Mouse (Mus musculus): ENCODE data around the gene Kdm1a.

Kdm1a gene

GRCm38 (mm10) chr4:136601476-136601875 is 1.0 kb downstream of the Kdm1a start:
- DNase-seq, result peak; percentile 53

GRCm38 (mm10) chr4:136600536-136600935 is 2.0 kb downstream of the Kdm1a start:
- DNase-seq, result no peak

- no peak for DNase-seq
Measured at GRCm38 (mm10) chr4:136599869-136600268, 2.7 kb downstream of the Kdm1a start.

DNA sequence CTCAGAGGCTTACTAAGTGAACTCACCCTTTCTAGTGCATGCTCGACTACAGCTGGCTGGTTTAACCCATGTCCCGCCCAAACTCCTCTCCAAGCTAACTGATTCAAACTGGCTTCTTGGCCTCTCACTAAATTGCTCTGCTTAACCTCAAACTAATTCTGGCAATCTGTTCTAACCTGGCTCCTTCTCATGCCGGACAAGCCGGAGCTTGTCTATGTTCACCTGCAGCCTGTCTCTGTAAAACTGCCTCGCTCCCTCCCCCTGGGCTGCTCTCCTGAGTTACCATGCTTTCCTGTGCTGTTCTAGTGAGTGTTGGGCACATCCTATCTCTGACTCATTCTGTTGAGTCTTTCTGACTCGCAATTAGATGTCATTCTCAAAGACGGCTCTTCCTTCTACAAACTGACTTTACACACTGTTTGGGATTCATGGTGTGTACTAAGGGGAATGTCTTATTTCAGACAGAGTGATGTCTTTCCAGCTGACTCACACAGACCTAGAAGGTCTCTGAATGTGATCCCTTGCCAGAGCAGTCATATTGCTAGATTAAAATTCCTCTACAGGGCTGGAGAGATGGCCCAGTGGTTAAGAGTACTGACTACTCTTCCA is 4.2 kb downstream of the Kdm1a start:
- no peak for DNase-seq

GRCm38 (mm10) chr4:136595221-136595620 is 7.3 kb downstream of the Kdm1a start:
- no peak for DNase-seq

- no peak for DNase-seq
Measured at GRCm38 (mm10) chr4:136594006-136594405, 8.5 kb downstream of the Kdm1a start.

GRCm38 (mm10) chr4:136592111-136592510 is 10.4 kb downstream of the Kdm1a start:
- DNase-seq, result no peak

DNA sequence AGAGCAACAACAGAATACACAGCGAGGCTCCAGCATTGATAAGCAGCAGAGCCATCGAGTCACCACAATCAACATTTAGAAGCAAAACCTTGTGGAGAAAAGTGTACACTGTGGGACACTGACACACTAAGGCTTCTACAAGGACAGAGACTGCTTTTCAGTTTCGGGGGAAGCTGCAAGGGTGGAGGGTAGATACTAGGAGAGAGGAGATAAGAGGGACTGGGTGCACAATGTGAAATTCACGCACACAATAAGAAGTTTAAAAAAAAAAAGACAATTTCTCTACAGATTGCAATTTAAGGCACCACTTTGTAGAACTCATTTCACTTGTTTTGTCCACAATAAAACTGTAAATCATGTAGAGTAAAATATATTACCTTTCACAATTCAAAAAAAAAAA is 14.5 kb downstream of the Kdm1a start:
- DNase-seq, result no peak

GRCm38 (mm10) chr4:136587221-136587827 is 15.2 kb downstream of the Kdm1a start:
- no peak for DNase-seq

DNA sequence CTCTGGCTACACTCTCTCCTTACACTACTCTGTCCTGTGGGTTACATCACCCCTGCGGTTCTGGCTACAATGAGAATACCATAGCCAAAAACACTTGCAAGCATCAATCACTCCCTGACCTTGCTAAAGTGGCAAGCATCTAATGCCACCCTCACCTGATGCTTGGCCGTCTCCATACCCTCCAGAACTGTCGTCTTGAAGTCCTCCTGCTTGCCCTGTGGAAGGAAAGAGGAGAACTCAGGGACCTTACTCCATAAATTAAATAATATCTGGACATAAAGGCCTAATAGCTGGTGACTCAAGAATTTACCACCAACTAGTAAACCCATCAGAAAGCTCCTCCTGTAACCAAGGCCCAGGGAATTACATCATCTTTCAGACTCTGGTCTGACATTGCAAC is 20.6 kb downstream of the Kdm1a start:
- no peak for DNase-seq

GRCm38 (mm10) chr4:136569998-136570397 is 32.5 kb downstream of the Kdm1a start:
- no peak for DNase-seq

GRCm38 (mm10) chr4:136568629-136569028 is 33.9 kb downstream of the Kdm1a start:
- no peak for DNase-seq

- peak; percentile 26 for DNase-seq
Measured at GRCm38 (mm10) chr4:136562755-136563154, 39.8 kb downstream of the Kdm1a start.

DNA sequence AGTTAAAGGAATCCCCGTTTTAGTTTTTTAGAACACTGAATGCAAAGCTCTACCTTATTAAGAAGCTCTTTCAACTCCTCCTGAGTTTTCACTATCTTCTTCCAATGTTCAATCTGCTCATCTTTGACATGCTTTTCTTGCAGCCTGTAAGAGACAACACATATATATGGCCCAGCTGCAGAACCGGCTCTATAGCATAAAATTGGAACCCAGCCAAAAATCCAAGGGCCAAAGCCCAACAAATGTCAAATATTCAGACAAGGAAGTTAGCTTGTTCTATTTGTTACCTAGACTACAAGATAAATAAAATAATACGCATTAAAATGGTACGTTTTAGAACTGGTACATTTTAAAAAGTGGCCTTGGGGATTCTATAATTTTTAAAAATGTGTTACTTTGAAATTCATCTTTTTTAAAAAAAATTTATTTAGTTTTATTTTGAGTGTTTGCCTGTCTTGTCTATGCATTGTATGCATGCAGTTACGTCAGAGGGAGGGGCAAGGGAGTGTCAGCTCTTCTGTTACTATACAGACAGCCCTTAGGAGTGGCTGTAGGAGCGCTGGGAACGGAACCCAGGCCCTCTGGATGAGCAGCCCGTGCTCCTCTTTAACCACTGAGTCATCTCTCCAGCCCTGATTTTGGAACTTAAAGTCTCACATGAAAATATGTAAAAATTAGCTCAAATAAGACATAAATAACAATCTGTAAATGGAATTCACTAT is 42.1 kb downstream of the Kdm1a start:
- no peak for DNase-seq

DNA sequence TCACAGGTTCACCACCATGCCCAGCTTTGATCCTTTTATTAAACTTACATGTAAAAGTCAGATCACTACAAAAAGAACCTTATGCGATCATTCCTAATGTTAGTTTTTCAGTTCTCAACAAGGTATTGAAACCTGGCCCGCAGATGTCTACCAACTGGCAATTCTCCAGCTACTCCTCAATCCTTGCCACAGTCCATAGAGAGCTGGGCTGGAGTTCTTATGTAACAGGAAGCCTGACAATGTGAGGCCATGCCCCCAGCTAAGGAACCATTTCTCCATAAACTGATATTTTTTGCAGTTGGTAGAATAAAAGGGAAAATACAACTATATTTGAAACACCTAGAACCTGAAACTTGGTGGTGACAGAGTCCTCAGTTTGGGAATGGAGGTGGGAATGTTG is 42.8 kb downstream of the Kdm1a start:
- DNase-seq, result no peak

DNA sequence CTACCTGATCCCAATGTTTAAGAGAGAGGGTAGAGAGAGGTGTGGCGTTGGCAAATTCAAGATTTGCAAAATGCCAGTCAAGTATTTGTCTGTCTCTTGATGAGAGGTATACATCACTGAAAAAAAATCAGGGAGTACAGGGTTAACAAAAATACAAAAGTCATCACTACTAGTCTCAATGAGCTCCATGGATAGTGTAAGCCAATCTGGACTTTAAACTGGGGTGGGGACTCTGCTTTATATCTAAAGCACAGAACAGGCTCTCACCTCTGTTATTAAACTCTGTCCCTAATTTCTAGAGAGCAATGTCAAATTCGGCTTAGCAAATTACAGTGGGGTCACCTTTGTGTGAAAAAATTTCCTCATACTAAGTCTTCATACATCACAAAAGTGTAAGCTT is 44.9 kb downstream of the Kdm1a start:
- no peak for DNase-seq

- no peak for DNase-seq
Measured at GRCm38 (mm10) chr4:136553108-136553507, 49.4 kb downstream of the Kdm1a start.

- DNase-seq, result peak; percentile 35
Measured at GRCm38 (mm10) chr4:136548381-136548801, 54.1 kb downstream of the Kdm1a start.

DNA sequence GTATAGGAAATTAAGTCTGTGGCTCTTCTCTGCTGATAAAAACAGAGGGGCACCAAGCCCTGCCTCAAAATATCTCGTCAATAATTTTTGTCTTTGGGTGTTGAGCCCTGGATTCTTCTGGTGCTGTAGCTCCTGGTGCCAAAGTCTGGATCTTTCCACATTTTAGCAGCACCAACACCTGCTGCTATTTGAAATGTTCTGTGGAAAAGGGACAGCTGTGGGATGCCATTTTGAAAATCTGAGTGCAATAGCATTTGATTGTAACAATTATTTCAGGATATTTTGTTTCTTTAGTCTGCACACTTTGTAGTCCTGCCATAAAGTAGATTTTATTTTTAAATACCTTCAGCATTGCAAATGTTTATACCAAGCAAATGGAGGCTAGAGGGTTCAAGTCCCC is 54.8 kb downstream of the Kdm1a start:
- no peak for DNase-seq

- no peak for DNase-seq
Measured at GRCm38 (mm10) chr4:136546279-136547045, 56.1 kb downstream of the Kdm1a start.

DNA sequence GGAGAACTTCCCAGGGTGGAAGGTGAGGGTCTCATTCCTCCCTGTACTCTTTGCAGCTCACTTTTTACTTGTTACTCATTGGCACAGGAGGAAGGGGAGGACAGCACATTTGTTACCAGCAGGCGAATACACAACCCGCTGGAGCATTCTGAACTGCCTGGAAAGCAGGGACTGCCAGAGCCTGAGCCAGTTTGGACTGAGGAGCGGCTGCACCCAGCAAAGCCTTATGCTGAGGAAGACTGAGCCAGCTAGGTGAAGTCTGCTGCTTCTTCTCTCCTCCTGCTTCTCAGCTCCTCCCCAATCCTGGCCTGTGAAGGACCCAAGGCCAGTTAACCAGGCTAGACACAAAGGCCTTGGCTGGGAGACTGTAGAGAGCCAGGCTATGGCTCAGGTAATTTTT is 57.4 kb downstream of the Kdm1a start:
- DNase-seq, result peak; percentile 21

DNA sequence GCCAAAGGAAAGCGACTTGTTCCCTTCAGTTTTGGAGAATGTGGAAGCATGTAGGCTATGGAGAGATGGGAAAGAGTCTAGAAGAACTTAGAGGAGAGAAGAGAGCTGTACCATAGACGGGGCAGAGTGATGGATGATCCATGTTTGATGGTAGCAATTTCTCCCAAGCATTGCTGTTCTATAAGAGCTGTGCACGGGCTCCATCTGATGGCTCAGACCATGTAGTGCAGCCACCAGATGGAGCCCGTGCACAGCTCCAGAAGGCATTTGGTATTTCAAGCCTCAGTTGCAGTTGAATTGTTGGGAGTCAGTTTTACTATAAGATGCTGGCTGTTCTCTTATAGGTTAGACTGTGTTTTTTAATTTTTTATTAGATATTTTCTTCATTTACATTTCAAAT is 76.1 kb downstream of the Kdm1a start:
- DNase-seq, result peak; percentile 60

- DNase-seq, result no peak
Measured at GRCm38 (mm10) chr4:136524309-136524708, 78.2 kb downstream of the Kdm1a start.

DNA sequence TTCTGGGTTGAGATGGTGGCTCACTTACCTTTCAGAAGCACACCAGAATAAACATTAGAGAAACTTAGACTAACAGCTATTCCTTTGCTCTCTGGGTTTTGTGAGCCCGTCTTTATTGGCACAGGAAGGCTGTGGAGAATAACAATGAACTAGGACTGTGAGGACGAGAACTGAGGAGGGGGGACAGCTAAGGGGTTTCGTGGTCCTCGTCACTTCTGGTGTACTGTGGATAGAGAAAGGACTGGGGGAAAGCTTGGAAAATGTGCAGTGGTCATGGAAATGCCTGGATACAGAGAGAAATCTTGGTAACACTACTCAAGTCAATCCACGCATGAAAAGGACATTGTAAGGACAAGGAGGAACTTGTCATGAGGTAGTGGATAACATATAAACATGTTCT is 80.6 kb downstream of the Kdm1a start:
- DNase-seq, result no peak

Data from cerebellum, adult 11 months (tissue).